Mouse (Mus musculus): ENCODE measurements around the gene Ndufc2.

Ndufc2 gene

GRCm38 (mm10) chr7:97399960-97400715, at the start of gene Ndufc2:
Gene Ndufc2 (plus strand): TSS chr7:97400003.
- DNase-seq: peak; percentile 96

GRCm38 (mm10) chr7:97350891-97351290, 48.9 kb upstream of the Ndufc2 start:
- DNase-seq: peak; percentile 89

- peak; percentile 88 for DNase-seq
Measured at GRCm38 (mm10) chr7:97351792-97352513, 47.9 kb upstream of the Ndufc2 start.

GRCm38 (mm10) chr7:97353356-97353755, 46.4 kb upstream of the Ndufc2 start:
- DNase-seq: peak; percentile 56

- DNase-seq: peak; percentile 97
Measured at GRCm38 (mm10) chr7:97355068-97355841, 44.5 kb upstream of the Ndufc2 start.

GRCm38 (mm10) chr7:97356253-97356652, 43.5 kb upstream of the Ndufc2 start:
- peak; percentile 87 for DNase-seq

GRCm38 (mm10) chr7:97356875-97357276, 42.9 kb upstream of the Ndufc2 start:
- peak; percentile 98 for DNase-seq

- DNase-seq: peak; percentile 80
Measured at GRCm38 (mm10) chr7:97357840-97358239, 42.0 kb upstream of the Ndufc2 start.

- no peak for DNase-seq
Measured at GRCm38 (mm10) chr7:97358347-97358746, 41.5 kb upstream of the Ndufc2 start.

- peak; percentile 79 for DNase-seq
Measured at GRCm38 (mm10) chr7:97360166-97360565, 39.6 kb upstream of the Ndufc2 start.

- DNase-seq: peak; percentile 74
Measured at GRCm38 (mm10) chr7:97360955-97361354, 38.8 kb upstream of the Ndufc2 start.

GRCm38 (mm10) chr7:97361467-97361866, 38.3 kb upstream of the Ndufc2 start:
- DNase-seq: peak; percentile 73

GRCm38 (mm10) chr7:97365887-97366286, 33.9 kb upstream of the Ndufc2 start:
- peak; percentile 79 for DNase-seq

GRCm38 (mm10) chr7:97375101-97375500, 24.7 kb upstream of the Ndufc2 start:
- DNase-seq: peak; percentile 74

- DNase-seq: peak; percentile 92
Measured at GRCm38 (mm10) chr7:97375906-97376305, 23.9 kb upstream of the Ndufc2 start.

GRCm38 (mm10) chr7:97379304-97379703, 20.5 kb upstream of the Ndufc2 start:
- peak; percentile 70 for DNase-seq

GRCm38 (mm10) chr7:97380500-97381123, 19.2 kb upstream of the Ndufc2 start:
- peak; percentile 68 for DNase-seq

- peak; percentile 54 for DNase-seq
Measured at GRCm38 (mm10) chr7:97382661-97383060, 17.1 kb upstream of the Ndufc2 start.

GRCm38 (mm10) chr7:97383496-97384132, 16.2 kb upstream of the Ndufc2 start:
- DNase-seq: peak; percentile 86

- peak; percentile 96 for DNase-seq
Measured at GRCm38 (mm10) chr7:97386106-97386805, 13.5 kb upstream of the Ndufc2 start.

GRCm38 (mm10) chr7:97386806-97387370, 12.9 kb upstream of the Ndufc2 start:
- peak; percentile 98 for DNase-seq
